Comparison of ENCODE assay signal across 31 mouse cellular contexts in the genomic region with DNA sequence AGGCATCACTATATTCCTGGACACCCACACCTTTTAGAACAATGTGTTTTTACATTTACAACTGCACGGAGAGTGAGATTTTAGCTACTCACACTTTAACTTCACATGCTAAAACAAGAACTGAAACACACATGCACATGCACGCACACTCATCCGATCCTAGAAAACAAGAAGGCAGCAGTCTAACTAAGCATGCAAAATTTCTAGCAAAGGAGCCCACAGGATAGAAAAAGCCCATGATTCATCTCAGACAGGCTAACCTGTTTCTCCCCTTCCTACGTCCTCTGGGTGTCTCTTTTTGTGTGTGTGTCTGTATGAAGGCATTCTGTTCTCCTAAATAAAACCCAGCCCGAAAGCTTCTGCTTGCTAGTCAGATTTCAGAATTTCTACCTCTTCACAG.
A peak's percentile ranks its signal among the peaks of the same experiment; 100 is the strongest.
DNase-seq lines count a peak whose midpoint lies in the region; ATAC-seq lines count a peak whose summit lies in the region.
"Had no signal": no experiment of that assay in that cellular context is flagged by ENCODE, and none has a peak within 500 bp of the region (broad histone marks: within the 10 kb centered on the region; RNA-seq: fewer than 3 reads in every experiment).

No protein-coding gene starts in this region.

- H3K9ac ChIP-seq in embryonic facial prominence, embryonic 12.5 days, result no peak overlapping the region
- H3K9ac ChIP-seq: heart, embryonic 15.5 days; limb, embryonic 15.5 days; liver, embryonic 13.5 days; midbrain, embryonic 12.5 days; neural tube, embryonic 12.5 days; stomach, embryonic 15.5 days had no signal

- 73% methylated on average over 5 of the region's 5 CpGs for WGBS in embryonic facial prominence, embryonic 12.5 days
- 76% methylated on average over 5 of the region's 5 CpGs for WGBS in embryonic facial prominence, embryonic 10.5 days

- H3K36me3 ChIP-seq in embryonic facial prominence, embryonic 12.5 days, result no peaks in the 10 kb centered on the region
- no peaks in the 10 kb centered on the region for H3K36me3 ChIP-seq in embryonic facial prominence, embryonic 10.5 days (replicated peaks)
- H3K36me3 ChIP-seq: G1E; heart, embryonic 10.5 days; heart, embryonic 15.5 days; limb, embryonic 10.5 days; limb, embryonic 15.5 days; liver, embryonic 13.5 days; midbrain, embryonic 12.5 days; neural tube, embryonic 12.5 days; stomach, embryonic 15.5 days had no signal

- DNase-seq in embryonic facial prominence, embryonic 10.5 days (ENCODE audit: low spot score), result no peak
- peak; percentile 15 to 47 for DNase-seq in frontal cortex, adult 2 months (ENCODE audit: extremely low spot score in 1 of 2, low spot score in 1 of 2)
- no peak for DNase-seq in frontal cortex, postnatal 10 days (ENCODE audit: low spot score in 2 of 2)
- DNase-seq in right cerebral cortex, postnatal 25 days, result peak; percentile 8
- DNase-seq in right cerebral cortex, postnatal 14 days, result no peak
- peak; percentile 45 for DNase-seq in telencephalon, adult 2 months (ENCODE audit: low read depth, low spot score)
- DNase-seq in spleen, postnatal 14 days (ENCODE audit: low spot score in 2 of 2), result no peak
- DNase-seq: adrenal gland, postnatal 10 days; cerebellum, adult 11 months; cerebellum, adult 9-10 months; gastrocnemius, postnatal 14 days; kidney, adult 2 months; liver, embryonic 13.5 days; lung, adult 18-20 months; lung, postnatal 4 days; thymus, adult 18-20 months; thymus, postnatal 25 days had no signal

- ATAC-seq in embryonic facial prominence, embryonic 12.5 days (ENCODE audit: insufficient number of reproducible peaks, insufficient read depth, low FRiP score, low TSS enrichment), result no peak
- ATAC-seq: hindbrain, embryonic 16.5 days; lung, postnatal 0 days had no signal

- H3K4me2 ChIP-seq in embryonic facial prominence, embryonic 12.5 days (replicated peaks), result no peak overlapping the region
- H3K4me2 ChIP-seq: heart, embryonic 15.5 days; limb, embryonic 15.5 days; liver, embryonic 13.5 days; midbrain, embryonic 12.5 days; neural tube, embryonic 12.5 days; stomach, embryonic 15.5 days had no signal

- H3K9me3 ChIP-seq in embryonic facial prominence, embryonic 12.5 days, result no peaks in the 10 kb centered on the region
- no peaks in the 10 kb centered on the region for H3K9me3 ChIP-seq in embryonic facial prominence, embryonic 10.5 days
- H3K9me3 ChIP-seq: heart, embryonic 10.5 days; heart, embryonic 15.5 days; limb, embryonic 10.5 days; limb, embryonic 15.5 days; liver, embryonic 13.5 days; midbrain, embryonic 12.5 days; neural tube, embryonic 12.5 days; stomach, embryonic 15.5 days had no signal

- 0 out of 2 replicates have a peak, but pooled peaks cover 10% of the 10 kb centered on the region for H3K4me1 ChIP-seq in embryonic facial prominence, embryonic 12.5 days
- no peaks in the 10 kb centered on the region for H3K4me1 ChIP-seq in embryonic facial prominence, embryonic 10.5 days
- H3K4me1 ChIP-seq: heart, embryonic 10.5 days; heart, embryonic 15.5 days; liver, embryonic 13.5 days; megakaryocyte, embryonic 14.5 days; neural tube, embryonic 12.5 days; stomach, embryonic 15.5 days had no signal

- H3K4me3 ChIP-seq in embryonic facial prominence, embryonic 12.5 days, result no peak overlapping the region
- no peak overlapping the region for H3K4me3 ChIP-seq in embryonic facial prominence, embryonic 10.5 days
- H3K4me3 ChIP-seq: heart, embryonic 10.5 days; heart, embryonic 15.5 days; layer of hippocampus, adult 2 months; limb, embryonic 10.5 days; limb, embryonic 15.5 days; liver, embryonic 13.5 days; megakaryocyte, embryonic 14.5 days; midbrain, embryonic 12.5 days; myocyte; neural tube, embryonic 12.5 days; stomach, embryonic 15.5 days had no signal

- no peaks in the 10 kb centered on the region for H3K27me3 ChIP-seq in embryonic facial prominence, embryonic 12.5 days
- no peaks in the 10 kb centered on the region for H3K27me3 ChIP-seq in embryonic facial prominence, embryonic 10.5 days (replicated peaks; ENCODE audit: low read depth, poor library complexity, severe bottlenecking)
- H3K27me3 ChIP-seq: heart, embryonic 15.5 days; liver, embryonic 13.5 days; megakaryocyte, embryonic 14.5 days; midbrain, embryonic 12.5 days; neural tube, embryonic 12.5 days; stomach, embryonic 15.5 days had no signal

- 0 out of 2 replicates have a peak overlapping the region, but pooled peaks have one; percentile 19 for H3K27ac ChIP-seq in embryonic facial prominence, embryonic 12.5 days
- no peak overlapping the region for H3K27ac ChIP-seq in embryonic facial prominence, embryonic 10.5 days (replicated peaks)
- H3K27ac ChIP-seq: heart, embryonic 10.5 days; heart, embryonic 15.5 days; layer of hippocampus, adult 2 months; limb, embryonic 10.5 days; limb, embryonic 15.5 days; liver, embryonic 13.5 days; midbrain, embryonic 12.5 days; neural tube, embryonic 12.5 days; stomach, embryonic 15.5 days had no signal

Comparison
In these comparisons a context has a peak if more than half of its experiments do, and no peak if none do; other contexts are left out.
1. DNase-seq: peak in frontal cortex, adult 2 months (2 of 2), right cerebral cortex, postnatal 25 days (single experiment) and telencephalon, adult 2 months (single experiment); none in embryonic facial prominence, embryonic 10.5 days (single experiment), frontal cortex, postnatal 10 days (0 of 2), right cerebral cortex, postnatal 14 days (single experiment) and spleen, postnatal 14 days (0 of 2).